Mouse (Mus musculus): ENCODE measurements around the gene Fstl4.
A peak's percentile ranks its signal among the peaks of the same experiment; 100 is the strongest.
"Not testable (repeated sequence)": the region's sequence is repeated elsewhere in the genome, so short reads cannot be mapped to it uniquely, and the experiment has no call there.

Gene Fstl4

DNA sequence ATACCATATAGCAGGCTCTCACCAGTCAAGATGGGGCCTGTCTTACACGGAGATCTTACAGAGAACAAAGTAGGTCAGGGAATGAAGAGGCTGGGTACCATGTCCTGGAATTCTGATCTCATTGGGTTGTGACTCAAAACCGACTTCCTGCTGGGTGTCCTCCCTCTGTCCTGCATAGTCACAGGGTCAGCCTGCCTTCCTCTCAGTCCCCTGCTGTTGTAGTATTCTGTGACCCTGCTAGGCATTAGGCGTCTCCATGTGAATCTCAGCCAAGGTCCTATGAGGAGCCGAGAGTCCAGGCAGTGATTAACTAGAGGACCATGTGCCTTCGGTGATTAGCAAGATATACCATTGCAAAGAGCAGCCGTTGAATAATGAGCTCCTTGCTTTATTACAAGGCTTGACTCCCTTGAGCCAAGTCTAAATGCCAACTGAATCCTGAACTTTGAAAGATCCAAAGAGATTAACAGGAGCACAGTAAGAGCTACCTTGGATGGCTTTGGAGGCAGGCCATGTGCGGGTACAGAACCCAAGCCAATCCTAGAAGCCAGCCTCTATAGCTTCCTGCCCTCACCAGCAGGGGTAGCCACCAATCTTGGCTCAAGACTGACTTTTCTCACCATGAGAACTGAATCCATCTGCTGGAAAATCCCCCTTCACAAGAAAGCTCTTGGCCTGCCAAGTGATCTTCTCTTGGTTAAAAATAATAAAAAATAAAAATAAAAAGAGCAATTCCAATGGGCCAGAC lies 264.2 kb downstream of the Fstl4 start:
- no peak for DNase-seq

DNA sequence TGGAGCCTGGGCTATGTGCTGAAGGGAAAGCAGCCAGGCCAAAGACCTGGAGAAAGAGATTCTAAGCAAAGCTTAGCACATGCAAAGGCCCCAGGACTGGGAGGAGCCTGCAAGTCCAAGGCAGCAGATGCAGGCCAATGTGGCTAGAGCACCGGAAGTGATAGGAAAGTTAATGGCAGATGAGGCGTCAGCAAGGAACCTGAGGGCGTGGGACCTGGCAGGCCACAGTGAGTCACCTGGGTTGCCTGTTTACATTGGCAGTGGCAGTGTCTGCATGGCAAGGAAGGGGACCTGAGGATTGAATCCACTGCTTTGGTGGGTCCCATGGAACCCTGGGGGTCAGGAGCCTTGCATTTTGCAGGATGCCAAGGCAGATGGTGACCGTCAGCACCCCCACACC lies 267.3 kb downstream of the Fstl4 start:
- no peak for DNase-seq

DNA sequence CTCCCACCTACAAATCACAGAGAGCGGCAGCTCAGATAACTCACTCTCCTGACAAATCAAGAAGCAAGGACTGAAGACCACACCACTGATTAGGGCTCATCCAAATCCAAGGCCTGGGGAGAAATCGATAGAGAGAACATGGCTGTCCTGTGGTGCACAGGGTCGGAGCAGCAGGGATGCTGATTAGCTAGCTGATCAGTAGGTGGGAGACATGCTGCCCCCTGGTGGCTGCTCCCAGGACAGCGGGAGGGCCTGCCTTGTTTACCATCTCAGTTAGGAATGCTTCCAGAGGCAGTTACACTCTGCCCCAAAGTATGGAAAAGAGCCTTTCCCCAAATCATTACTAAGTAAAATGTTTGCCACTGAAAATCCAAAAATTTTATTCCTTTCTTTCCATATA lies 267.9 kb downstream of the Fstl4 start:
- DNase-seq: peak; percentile 76

DNA sequence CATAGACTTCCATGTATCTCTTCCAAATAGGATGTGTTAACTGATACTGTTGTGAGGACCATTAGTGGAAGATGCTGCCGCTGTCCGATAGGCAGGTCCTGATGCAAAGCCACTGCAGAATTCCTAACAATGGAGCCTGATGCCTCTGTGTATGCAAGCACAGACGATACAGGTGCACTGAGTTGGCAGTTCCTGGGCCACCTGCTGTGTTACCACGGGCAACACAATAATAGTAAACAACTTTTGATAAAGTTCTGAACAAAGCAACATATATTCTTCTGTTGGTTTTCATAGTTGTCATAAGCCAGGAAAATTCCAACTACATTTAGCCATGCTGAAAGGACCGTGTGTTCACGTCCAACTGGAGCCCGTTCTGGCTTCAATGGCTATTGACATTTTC lies 271.0 kb downstream of the Fstl4 start:
- DNase-seq: no peak

DNA sequence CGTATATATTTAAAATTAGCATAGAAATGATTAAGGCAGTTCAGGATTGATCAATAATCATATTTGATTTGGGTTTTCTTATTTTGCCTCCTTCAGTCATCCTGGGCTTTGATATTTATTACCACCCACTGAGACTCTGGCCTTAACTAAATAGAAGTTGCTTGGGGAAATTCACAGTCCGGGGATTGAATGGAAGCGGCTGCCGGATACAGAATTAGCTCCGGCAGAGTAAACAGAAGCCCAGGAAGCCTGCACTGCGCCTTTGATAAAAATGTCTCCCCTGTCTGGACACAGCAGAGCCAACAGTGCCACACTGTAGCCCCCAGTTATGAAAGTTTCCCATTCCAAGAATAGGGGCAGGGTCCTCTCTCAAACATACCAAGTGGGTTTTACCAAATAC lies 282.4 kb downstream of the Fstl4 start:
- no peak for DNase-seq

DNA sequence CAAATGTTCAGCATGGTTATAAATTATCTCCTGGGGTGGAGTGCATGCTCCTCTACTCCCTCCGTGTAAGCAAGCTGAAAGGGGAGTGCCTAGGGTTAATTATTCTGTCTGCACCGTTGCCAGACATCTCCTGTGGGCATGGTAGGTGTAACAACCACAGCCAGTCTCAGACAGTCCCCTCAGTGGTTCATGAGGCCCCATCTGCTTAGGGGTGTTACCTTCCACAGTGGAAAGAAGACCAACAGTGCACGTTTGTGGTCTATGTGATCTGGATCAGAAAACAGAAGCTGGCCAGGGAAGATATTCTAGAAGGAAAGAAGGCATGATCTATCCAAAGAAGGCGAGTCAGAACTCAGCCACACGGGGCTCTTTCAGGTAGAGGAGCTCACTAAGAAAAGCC lies 289.7 kb downstream of the Fstl4 start:
- no peak for DNase-seq

DNA sequence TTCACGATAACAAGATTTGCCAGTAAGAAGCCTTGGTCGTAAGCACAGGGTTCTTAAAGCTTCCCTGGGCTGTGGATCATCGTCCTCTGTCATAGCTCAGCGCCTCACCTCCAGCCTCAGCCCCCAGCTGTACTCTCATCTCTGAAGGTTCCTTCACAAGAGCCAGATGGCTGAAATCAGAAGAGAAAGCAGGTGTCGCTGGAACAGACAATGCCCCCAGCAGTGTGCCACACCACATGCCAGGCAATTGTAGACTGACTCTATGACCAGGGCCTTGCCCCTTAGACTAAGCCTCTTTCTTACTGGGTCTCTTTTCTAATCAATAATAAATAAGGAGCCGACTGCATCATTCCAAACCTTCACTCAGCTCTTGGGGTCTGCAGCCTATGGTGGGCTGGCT lies 291.5 kb downstream of the Fstl4 start:
- DNase-seq: no peak

DNA sequence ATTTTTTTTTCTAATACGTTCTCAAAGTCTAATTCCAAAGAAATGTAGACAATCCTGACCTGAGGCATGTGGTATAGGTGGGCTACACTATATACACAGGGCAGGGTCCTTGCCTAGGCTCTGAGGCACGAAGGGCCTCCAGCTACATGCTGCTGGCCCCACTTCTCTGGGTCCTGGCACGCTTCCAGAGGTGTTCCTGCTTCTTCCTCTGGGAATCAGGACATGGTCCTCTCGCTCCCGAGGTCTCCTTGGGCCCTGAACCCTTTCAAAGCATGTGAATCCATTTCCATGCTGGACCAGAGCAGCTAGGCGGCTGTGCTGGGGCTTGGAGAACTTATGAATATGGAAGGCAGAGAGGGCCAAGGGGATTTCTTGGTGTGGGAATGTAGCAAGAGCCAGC lies 292.3 kb downstream of the Fstl4 start:
- no peak for DNase-seq

DNA sequence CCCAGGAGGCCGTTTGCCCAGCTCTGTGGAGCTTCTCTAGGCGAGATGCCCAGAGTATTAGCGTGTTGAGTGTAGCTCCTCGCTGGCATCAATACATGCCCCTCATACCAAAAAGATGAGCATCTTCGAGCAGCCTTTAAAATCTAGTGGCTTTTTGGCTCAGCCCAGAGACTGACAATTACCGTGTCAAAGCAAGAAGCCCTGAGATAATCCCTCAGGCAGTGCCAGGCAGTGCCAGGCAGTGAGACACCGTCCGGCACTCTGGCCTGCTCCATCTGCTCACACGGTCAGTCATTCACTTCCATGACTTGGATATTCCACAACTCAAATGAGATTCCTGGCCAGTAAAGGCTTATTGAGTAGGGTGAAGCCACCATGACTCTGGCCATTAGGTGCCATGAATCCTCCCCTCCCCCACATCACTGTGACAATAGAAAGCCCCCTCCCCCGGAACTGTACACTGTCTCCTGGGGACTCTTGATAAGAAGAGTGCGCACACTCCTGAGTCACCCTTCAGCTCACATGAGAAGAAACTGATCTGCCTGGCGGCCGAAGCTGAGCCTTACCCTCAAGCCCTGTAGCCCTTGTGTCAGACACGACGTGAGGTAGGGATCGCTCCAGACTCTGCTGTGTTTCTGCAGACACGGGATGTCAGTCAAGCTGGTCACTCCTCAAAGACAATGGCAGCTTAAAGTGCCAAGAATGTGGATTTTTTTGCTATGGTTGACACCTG lies 293.6 kb downstream of the Fstl4 start:
- DNase-seq: no peak

DNA sequence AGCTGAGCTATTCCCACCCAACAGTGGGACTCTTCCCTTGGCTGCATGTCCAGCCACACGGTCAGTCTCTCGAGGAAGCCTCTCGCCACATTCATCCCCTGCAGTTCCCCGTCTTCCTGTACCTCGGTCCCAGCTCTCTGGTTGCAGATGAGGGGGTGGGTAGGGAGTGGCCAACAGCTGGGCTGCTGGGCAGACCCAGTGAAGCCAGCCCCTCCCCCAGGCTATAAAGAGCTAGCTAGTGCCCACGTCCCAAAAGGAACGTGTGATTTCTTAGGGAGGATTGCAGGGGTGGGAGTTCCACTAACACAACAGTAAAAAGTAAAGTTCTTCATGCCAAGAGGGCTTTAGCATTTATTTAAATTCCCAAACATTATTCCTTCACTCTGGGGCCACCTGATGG lies 294.1 kb downstream of the Fstl4 start:
- DNase-seq: no peak

DNA sequence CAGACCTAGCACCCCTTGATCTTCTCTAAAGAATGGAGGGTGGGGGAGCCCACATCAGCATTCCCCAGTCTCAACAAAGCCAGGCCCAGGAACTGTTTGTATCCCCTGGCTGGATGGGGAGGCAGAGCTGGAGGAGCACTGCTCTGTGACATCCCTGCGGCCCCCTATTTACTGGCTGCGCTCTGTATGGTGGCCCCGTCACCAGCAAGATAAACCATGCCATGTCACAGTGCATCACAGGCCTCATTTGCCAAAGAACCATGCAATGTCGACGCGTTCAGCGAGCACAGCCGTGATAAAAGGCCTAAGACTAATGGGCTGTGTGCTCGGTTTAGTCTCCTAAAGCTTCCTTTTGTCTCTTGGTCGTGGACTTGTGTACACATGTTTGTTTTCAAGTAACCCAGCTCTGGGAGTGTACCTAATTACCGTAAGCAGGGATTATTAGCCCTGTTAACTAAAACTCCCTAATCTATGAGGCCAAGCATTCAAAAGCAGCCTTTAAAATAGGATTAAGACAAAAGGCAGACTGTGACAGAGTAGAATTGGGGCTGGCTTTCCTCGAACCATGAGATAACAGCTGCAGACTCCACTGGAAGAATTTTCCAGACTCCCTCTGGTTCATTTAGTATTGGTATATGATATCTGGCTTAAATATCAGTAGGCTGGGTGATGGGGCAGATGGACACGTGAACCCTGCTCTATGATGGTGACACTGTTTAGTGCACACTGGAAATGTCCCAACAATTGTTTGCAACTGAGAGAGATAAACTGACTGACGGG lies 303.5 kb downstream of the Fstl4 start:
- no peak for DNase-seq

DNA sequence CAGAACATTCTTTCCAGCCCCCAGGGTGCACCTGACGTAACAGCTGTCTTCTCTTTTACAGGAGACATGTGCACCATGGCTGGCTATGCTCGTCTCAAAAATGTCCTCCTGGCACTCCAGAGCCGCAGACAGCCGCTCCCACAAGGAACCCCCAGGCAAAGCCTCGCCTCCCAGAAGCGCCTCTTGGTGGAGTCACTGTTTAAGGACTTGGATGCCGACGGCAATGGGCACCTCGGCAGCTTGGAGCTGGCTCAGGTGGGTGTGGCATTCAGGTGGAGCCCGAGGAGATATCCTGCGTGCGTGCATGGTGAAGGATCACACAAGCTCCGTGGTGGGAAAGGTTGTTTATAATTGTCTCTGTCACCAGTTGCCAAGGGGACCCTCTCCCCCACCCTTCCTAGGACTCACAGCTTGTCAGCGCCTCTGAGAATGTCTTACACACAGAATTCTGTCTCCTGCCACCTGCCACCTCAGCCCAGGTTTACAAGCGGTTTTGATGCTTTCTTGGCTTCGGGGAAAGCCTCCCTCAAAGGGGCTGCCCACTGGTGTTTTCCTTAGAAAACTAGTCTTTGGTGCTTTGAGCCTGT lies 304.1 kb downstream of the Fstl4 start:
- no peak for DNase-seq

DNA sequence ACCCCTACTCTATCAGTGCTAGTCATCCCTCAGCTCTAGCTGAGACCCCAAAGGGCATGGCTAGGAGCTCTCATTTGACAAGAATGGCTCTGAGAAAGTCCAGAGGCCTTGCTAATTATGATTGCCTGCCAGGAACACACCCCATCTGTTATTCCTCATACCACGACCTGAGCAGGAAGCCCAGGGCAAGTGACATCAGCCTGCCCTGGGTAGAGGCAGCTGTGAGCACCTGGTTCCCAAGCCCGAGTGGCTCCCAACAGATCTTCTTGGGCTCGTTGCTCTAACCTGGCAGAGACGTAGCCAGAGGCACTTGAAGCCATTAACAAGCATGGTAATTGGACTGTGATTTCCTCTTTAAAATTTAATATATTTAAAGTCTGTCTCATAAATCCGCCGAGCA lies 305.3 kb downstream of the Fstl4 start:
- no peak for DNase-seq

DNA sequence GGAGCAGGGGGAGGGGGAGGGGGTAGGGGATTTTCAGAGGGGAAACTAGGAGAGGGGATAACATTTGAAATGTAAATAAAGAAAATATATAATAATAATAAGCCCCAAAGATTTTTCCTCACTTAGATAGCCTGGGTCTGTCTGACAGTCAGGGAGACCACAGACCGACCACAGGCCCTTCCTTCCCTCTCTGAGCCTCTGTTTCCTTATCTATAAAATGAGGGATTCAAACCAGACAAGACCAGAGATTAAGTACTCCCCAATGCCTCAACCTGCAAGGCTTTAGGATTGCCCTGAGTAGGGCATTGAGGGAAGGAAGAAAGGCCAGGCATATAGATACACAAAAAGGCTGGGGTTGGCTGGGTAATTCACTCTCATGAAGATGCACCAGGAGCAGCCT lies 307.2 kb downstream of the Fstl4 start:
- DNase-seq: no peak

DNA sequence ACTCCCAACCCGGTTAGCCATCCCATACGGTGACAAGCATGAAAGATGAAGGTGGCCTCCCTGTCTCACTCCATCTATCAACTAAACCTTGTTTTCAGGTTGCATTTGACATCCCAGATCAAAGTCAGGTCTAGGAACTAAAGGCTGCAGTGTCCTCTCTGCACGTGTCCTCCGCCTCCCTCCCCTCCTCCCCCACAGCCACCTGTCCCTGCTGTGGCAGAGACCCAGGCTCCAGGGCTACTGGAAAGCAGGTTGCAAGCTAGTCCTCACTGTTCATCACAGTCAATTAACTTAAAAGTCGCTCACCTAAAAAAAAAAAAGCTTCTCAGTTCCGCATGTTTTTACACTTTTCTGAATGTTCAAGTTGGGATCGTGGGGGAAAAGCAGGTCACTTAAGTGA lies 313.2 kb downstream of the Fstl4 start:
- DNase-seq: no peak

DNA sequence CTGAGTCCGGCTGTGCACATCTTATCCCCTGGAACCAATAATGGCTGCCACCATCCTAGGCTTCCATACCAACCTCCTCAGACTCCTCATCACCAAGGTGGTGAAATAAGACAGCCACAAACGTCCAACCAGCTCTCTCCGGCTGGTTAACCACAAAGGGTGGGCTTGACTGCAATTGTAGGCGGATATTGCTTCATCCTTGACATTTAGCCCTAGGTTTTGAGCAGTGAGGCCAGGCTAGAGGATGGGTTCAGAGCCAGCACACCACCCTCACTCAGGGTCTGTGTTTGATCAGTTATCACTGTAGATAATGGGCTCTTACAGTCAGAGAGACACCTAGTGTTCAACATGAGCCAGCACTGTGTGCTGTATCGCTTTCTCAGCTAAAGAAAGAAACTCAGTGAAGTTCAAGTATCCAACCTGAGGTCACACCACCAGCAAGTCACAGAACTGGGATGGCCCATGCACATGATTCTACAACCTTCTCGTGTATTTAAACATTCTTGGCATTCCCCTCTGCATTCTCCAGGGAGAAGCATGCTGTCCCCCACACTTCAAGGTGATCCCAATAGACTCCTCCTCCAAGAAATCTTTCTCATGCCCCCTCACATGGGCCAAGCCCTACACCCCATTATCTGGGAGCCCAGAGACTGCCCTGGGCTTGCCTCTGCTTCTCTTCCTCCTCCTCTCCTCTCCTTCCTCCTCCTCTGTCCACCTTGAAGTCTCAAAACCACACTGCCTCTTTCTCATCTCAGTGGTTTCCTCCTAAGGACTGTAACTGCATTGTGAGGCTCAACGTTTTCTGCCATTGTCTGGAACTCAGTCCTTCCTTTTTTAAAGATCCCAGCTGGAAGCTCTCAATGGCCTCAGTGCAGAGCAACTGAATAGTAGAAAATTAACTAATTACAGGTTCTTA lies 314.2 kb downstream of the Fstl4 start:
- DNase-seq: no peak

DNA sequence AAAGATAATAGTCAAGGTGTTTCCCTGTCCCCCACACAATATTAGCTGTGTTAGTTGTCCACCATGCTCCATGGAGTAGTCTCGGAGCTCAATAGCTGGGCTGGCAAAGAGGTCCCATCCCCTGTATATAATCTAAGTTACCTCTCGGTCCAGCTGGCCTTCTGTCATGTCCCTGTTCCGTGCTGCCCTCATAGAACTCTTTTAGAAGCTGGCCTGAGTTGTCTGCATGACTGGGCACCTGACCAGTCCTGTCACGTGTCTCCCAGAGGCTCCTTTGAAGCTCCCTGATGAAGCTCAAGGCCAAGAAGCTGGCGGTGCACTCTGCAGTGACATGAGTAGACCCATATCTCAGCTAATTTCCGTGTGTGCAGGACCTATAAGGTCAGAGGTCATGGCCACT lies 316.9 kb downstream of the Fstl4 start:
- no peak for DNase-seq

DNA sequence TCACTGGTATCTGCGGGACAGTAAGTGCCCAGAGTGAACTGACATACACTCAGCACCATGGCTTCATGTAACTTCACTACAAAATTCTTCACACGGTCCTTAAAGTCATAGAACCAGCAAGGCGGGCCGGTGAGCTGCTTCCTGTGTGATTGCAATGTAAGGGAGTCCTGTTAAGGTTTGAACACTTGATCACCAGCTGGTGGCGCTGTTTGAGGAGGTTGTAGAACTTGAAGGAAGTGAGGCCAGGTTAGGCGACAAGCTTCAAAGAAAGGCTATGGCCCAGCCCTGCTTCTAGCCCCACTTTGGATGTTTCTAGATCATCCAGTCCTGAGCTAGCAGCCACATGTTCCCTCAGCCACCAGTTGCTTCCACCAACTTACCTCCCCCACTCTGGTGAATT lies 320.9 kb downstream of the Fstl4 start:
- peak; percentile 21 for DNase-seq

DNA sequence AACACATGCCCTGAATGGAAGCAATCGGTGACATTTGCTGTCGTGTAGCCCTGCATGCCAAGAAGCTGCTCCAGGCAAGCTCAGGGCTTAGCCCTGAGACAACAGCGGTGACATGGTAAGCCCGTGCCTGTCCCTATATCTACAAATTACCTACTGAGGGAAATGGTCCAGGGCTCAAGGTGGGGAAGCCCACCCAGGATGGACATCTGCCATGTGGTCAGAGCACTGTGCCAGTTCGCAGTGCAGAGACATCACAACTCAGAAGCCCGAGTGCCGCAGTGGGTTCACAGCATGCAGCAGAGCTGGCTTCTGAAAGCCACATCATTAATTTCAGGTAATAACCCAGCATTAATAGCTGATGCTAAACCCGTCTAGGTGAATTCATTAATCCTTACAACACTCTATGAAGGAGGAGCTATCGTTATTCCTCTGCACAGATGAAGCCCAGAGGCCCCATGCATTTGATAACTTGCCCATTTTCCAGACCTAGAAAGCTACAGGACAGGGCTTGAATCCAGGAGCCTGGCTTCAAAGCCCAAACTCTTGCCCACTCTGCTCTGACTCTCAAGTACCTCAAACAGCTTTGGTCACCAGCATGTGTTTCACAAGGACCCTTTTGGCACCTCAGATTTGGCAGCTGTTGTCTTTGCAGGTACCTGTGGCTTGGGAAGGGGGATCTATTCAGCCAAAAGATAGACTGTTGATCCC lies 321.6 kb downstream of the Fstl4 start:
- DNase-seq: no peak

DNA sequence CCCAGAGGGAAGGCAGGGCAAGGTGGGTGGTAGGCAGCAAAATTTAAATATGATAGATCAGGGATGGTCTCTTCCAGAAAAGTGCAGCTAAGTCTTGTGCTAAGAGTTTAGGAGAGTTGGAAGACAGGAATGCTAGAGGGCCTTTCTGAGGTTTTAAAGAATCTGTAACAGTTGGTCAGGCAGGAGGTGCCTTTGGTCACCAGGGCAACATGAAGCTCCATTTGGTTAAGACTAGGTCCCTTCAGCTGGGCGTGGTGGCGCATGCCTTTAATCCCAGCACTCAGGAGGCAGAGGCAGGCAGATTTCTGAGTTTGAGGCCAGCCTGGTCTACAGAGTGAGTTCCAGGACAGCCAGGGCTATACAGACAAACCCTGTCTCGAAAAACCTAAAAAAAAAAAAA lies 323.5 kb downstream of the Fstl4 start:
- DNase-seq: not testable (repeated sequence)

DNA sequence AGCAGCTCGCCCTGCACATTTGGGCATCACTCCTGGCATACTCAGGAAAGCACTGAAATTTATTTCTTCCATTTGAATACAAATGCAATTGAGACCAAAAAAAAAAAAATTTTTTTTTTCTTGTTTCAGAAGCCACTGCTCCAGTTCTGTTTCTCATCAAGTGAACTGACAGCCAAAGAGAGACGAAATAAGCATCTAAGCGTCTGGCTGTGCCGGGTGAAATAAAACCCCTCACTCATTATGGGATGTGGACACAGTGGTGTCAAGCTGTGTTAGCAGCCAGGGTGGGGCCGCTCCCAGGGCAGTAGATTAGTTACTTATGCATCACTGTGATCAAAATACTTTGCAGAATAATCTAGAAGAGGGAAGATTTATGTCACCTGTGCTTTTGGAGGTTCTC lies 327.2 kb downstream of the Fstl4 start:
- peak; percentile 24 for DNase-seq

DNA sequence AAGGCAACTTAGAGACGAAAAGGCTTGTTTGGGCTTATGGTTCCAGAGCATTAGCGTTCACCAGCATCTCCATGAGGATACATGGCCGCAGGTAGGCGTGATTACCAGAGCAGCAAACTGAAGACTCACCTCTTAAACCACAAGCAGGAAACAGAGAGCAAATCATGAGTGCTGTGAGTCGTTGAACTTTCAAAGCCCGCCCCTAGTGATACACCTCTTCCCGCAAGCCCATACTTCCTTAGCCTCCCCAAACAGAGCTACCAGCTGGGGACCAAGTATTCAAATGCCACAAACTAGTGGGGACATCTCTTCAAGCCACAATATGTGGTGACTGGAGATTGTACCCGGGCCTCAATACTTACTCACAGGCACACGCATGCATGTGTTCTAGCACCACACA lies 332.4 kb downstream of the Fstl4 start:
- no peak for DNase-seq
